25 mouse cellular contexts compared by ENCODE assay signal in the genomic region with DNA sequence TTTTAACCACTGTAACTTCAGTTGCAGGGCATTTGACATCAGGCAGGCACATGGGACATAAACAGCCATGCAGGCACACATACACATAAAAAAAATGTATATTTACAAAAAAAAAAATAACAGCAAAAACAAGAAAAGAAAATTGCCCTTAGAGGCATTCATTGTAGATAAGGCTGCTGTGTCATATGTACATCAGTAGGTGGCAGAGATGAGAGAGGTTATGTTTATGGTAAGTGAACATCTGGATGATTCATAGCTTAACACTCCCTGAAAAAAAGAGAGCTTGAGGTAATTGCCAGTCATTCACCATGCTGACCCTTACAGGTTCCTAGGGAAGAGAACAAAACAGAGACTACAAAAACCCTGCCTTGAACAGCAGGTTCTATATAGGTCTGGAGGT.
DNase-seq lines count a peak whose midpoint lies in the region; ATAC-seq and TF ChIP-seq lines count a peak whose summit lies in the region.
"Had no signal": no experiment of that assay in that cellular context is flagged by ENCODE, and none has a peak within 500 bp of the region (broad histone marks: within the 10 kb centered on the region; RNA-seq: fewer than 3 reads in every experiment).

No protein-coding gene starts in this region.

- no peak overlapping the region for H3K27ac ChIP-seq in heart, adult 2 months
- no peak overlapping the region for H3K27ac ChIP-seq in heart, embryonic 10.5 days
- H3K27ac ChIP-seq in MEL (ENCODE audit: control insufficient read depth, low read depth, low read length): no peak overlapping the region
- no peak overlapping the region for H3K27ac ChIP-seq in stomach, postnatal 0 days (replicated peaks)
- H3K27ac ChIP-seq: forebrain, embryonic 10.5 days; gastrocnemius, adult 2 months; hindbrain, embryonic 13.5 days; intestine, embryonic 15.5 days had no signal

- H3K27me3 ChIP-seq in heart, adult 2 months (ENCODE audit: control insufficient read depth, insufficient read depth, low read length): no peaks in the 10 kb centered on the region
- H3K27me3 ChIP-seq in heart, embryonic 10.5 days (ENCODE audit: insufficient read depth, poor library complexity, severe bottlenecking): no peaks in the 10 kb centered on the region
- H3K27me3 ChIP-seq in MEL (ENCODE audit: control insufficient read depth in 1 of 2, insufficient read depth in 2 of 2, low read length in 2 of 2): no peaks in the 10 kb centered on the region
- H3K27me3 ChIP-seq in stomach, postnatal 0 days (ENCODE audit: control insufficient read depth, insufficient read depth, low read length): no peaks in the 10 kb centered on the region
- H3K27me3 ChIP-seq: CH12.LX; hindbrain, embryonic 13.5 days; intestine, embryonic 15.5 days had no signal

- TF ChIP-seq EP300 in heart, adult 2 months (IDR thresholded peaks at IDR 0.05; ENCODE audit: insufficient read depth, low read depth, low read length): no peak
- no peak for TF ChIP-seq EP300 in MEL (IDR thresholded peaks at IDR 0.05; ENCODE audit: low read depth in 1 of 2, low read length in 2 of 2)
- no peak for TF ChIP-seq EP300 in stomach, postnatal 0 days (optimal IDR thresholded peaks at IDR 0.05)

- no peak overlapping the region for H3K9ac ChIP-seq in heart, adult 2 months (ENCODE audit: low read depth, low read length)
- no peak overlapping the region for H3K9ac ChIP-seq in MEL (ENCODE audit: control insufficient read depth, low read depth, low read length, poor library complexity, severe bottlenecking)
- no peak overlapping the region for H3K9ac ChIP-seq in stomach, postnatal 0 days (ENCODE audit: low read length)
- H3K9ac ChIP-seq: forebrain, postnatal 0 days; hindbrain, embryonic 13.5 days; intestine, embryonic 15.5 days had no signal

- H3K4me1 ChIP-seq in heart, adult 2 months (ENCODE audit: control insufficient read depth, insufficient read depth, low read length): no peaks in the 10 kb centered on the region
- H3K4me1 ChIP-seq in heart, embryonic 10.5 days: no peaks in the 10 kb centered on the region
- no peaks in the 10 kb centered on the region for H3K4me1 ChIP-seq in MEL (ENCODE audit: control insufficient read depth in 1 of 2, insufficient read depth in 2 of 2, low read length in 2 of 2)
- no peaks in the 10 kb centered on the region for H3K4me1 ChIP-seq in stomach, postnatal 0 days (replicated peaks; ENCODE audit: control insufficient read depth, insufficient read depth)
- H3K4me1 ChIP-seq: forebrain, embryonic 10.5 days; hindbrain, embryonic 13.5 days; intestine, embryonic 15.5 days had no signal

- TF ChIP-seq CTCF in heart, adult 2 months (IDR thresholded peaks at IDR 0.05): peak; percentile 23; the same call in 1 of the 2 replicates
- TF ChIP-seq CTCF in MEL (IDR thresholded peaks at IDR 0.05 in 2 of 3, conservative IDR thresholded peaks at IDR 0.05 in 1 of 3; ENCODE audit: control insufficient read depth in 1 of 3, insufficient read depth in 1 of 3, low read depth in 2 of 3, low read length in 3 of 3, poor library complexity in 1 of 3, severe bottlenecking in 1 of 3): peak in 1 of 3 experiments; percentile 70; a peak in 2 of 6 replicates
- peak; percentile 26; the same call in 1 of the 2 replicates for TF ChIP-seq CTCF in stomach, postnatal 0 days (IDR thresholded peaks at IDR 0.05; ENCODE audit: low read depth)

- H3K4me3 ChIP-seq in heart, adult 2 months: no peak overlapping the region
- H3K4me3 ChIP-seq in heart, embryonic 10.5 days: no peak overlapping the region
- H3K4me3 ChIP-seq in MEL (ENCODE audit: control insufficient read depth in 1 of 2, insufficient read depth in 1 of 2, low read depth in 2 of 2, low read length in 2 of 2): no peak overlapping the region
- H3K4me3 ChIP-seq in stomach, postnatal 0 days (ENCODE audit: low read depth, low read length): no peak overlapping the region
- H3K4me3 ChIP-seq: forebrain, embryonic 10.5 days; gastrocnemius, adult 2 months; hindbrain, embryonic 13.5 days; intestine, embryonic 15.5 days had no signal

- no peaks in the 10 kb centered on the region for H3K79me2 ChIP-seq in heart, adult 2 months (replicated peaks; ENCODE audit: control insufficient read depth, insufficient read depth, low read length)
- H3K79me2 ChIP-seq in MEL (ENCODE audit: control insufficient read depth, insufficient read depth, low read length, poor library complexity): no peaks in the 10 kb centered on the region

- DNase-seq in heart, adult 2 months: no peak
- DNase-seq in heart, embryonic 10.5 days (ENCODE audit: low spot score): no peak
- DNase-seq in 3T3-L1 (ENCODE audit: low read depth, low spot score) (peak; percentile 5), MEL (ENCODE audit: low read depth, low spot score) (peak; percentile 59)
- no peak for DNase-seq in stomach, postnatal 0 days (ENCODE audit: low spot score)
- DNase-seq in urinary bladder, postnatal 14 days (ENCODE audit: low spot score): no peak
- DNase-seq in urinary bladder, adult 18-20 months (ENCODE audit: low spot score in 2 of 2): no peak
- DNase-seq: adrenal gland, postnatal 10 days; adrenal gland, postnatal 36 days; cerebellum, adult 18-20 months; cerebellum, adult 9-10 months; cerebellum, postnatal 14 days; forebrain, postnatal 0 days; gastrocnemius, adult 2 months; gastrocnemius, postnatal 25 days; heart, adult 18-20 months had no signal

- ATAC-seq in stomach, postnatal 0 days (ENCODE audit: low FRiP score, low TSS enrichment): no peak
- ATAC-seq: activated CD4-positive, CD25-positive, alpha-beta regulatory T cell, adult 4 months; forebrain, embryonic 14.5 days; forebrain, postnatal 0 days; hindbrain, embryonic 16.5 days; intestine, embryonic 15.5 days had no signal

- H3K4me2 ChIP-seq in stomach, postnatal 0 days (replicated peaks; ENCODE audit: low read depth): no peak overlapping the region
- H3K4me2 ChIP-seq: heart, embryonic 11.5 days; hindbrain, embryonic 13.5 days; intestine, embryonic 15.5 days had no signal

- TF ChIP-seq RAD21 in MEL (IDR thresholded peaks at IDR 0.05; ENCODE audit: low read depth, low read length): peak; percentile 82

- intact Hi-C loops in heart, adult 2 months (cut with DNase I): no loop called here

- no peaks in the 10 kb centered on the region for H3K36me3 ChIP-seq in heart, adult 2 months (ENCODE audit: control insufficient read depth, insufficient read depth, low read length)
- H3K36me3 ChIP-seq in heart, embryonic 10.5 days: no peaks in the 10 kb centered on the region
- H3K36me3 ChIP-seq in MEL (ENCODE audit: control insufficient read depth in 1 of 2, insufficient read depth in 2 of 2, low read length in 2 of 2): no peaks in the 10 kb centered on the region
- H3K36me3 ChIP-seq in stomach, postnatal 0 days (ENCODE audit: control insufficient read depth, insufficient read depth, low read length): no peaks in the 10 kb centered on the region
- H3K36me3 ChIP-seq: forebrain, embryonic 10.5 days; G1E; hindbrain, embryonic 13.5 days; intestine, embryonic 15.5 days had no signal

- TF ChIP-seq POLR2A in heart, adult 2 months (IDR thresholded peaks at IDR 0.05; ENCODE audit: insufficient read depth, low read depth, low read length): no peak
- no peak for TF ChIP-seq POLR2A in MEL (IDR thresholded peaks at IDR 0.05; ENCODE audit: control insufficient read depth in 1 of 2, insufficient read depth in 1 of 2, low read depth in 1 of 2, low read length in 2 of 2, poor library complexity in 1 of 2)

- no peaks in the 10 kb centered on the region for H3K9me3 ChIP-seq in heart, embryonic 10.5 days
- H3K9me3 ChIP-seq in MEL (replicated peaks; ENCODE audit: insufficient read depth, low read length): no peaks in the 10 kb centered on the region
- no peaks in the 10 kb centered on the region for H3K9me3 ChIP-seq in stomach, postnatal 0 days (ENCODE audit: control insufficient read depth, low read length)
- H3K9me3 ChIP-seq: forebrain, embryonic 10.5 days; G1E; hindbrain, embryonic 13.5 days; intestine, embryonic 15.5 days had no signal

TF ChIP-seq in MEL, 35 proteins besides CTCF, POLR2A, EP300 and RAD21:
- TF ChIP-seq NRF1 (IDR thresholded peaks at IDR 0.05; ENCODE audit: insufficient read depth, low read depth, low read length, poor library complexity, severe bottlenecking) (no peak), JUND (IDR thresholded peaks at IDR 0.05; ENCODE audit: low read depth, low read length) (no peak), USF1 (IDR thresholded peaks at IDR 0.05; ENCODE audit: low read depth, low read length) (no peak), TCF12 (IDR thresholded peaks at IDR 0.05; ENCODE audit: low read depth, low read length) (no peak), MAFK (IDR thresholded peaks at IDR 0.05; ENCODE audit: borderline replicate concordance, low read depth, low read length) (no peak), MXI1 (IDR thresholded peaks at IDR 0.05; ENCODE audit: low read depth, low read length) (no peak), TBP (IDR thresholded peaks at IDR 0.05; ENCODE audit: low read depth, low read length) (no peak), E2F4 (IDR thresholded peaks at IDR 0.05; ENCODE audit: borderline replicate concordance, low read depth, low read length) (no peak), ZKSCAN1 (IDR thresholded peaks at IDR 0.05; ENCODE audit: low read depth, low read length) (no peak), SIN3A (IDR thresholded peaks at IDR 0.05; ENCODE audit: low read length) (no peak), SMC3 (IDR thresholded peaks at IDR 0.05; ENCODE audit: low read depth, low read length) (peak; percentile 90), ETS1 (IDR thresholded peaks at IDR 0.05; ENCODE audit: low read depth, low read length) (no peak), MEF2A (IDR thresholded peaks at IDR 0.05; ENCODE audit: extremely low read depth, insufficient replicate concordance, low read depth, low read length, poor library complexity, severe bottlenecking) (no peak), GABPA (IDR thresholded peaks at IDR 0.05; ENCODE audit: low read depth, low read length) (no peak), MYB (IDR thresholded peaks at IDR 0.05; ENCODE audit: low read depth, low read length) (no peak), MYC (IDR thresholded peaks at IDR 0.05; ENCODE audit: low read depth, low read length) (no peak), MAZ (IDR thresholded peaks at IDR 0.05; ENCODE audit: low read depth, low read length) (no peak), CHD2 (IDR thresholded peaks at IDR 0.05; ENCODE audit: low read length) (no peak), ZNF384 (IDR thresholded peaks at IDR 0.05; ENCODE audit: low read depth, low read length) (peak; percentile 65), ZC3H11A (IDR thresholded peaks at IDR 0.05; ENCODE audit: low read depth, low read length) (peak; percentile 71), UBTF (IDR thresholded peaks at IDR 0.05; ENCODE audit: borderline replicate concordance, insufficient read depth, low read depth, low read length) (no peak), GATA1 (IDR thresholded peaks at IDR 0.05; ENCODE audit: low read depth, low read length) (peak; percentile 58), POLR2AphosphoS5 (IDR thresholded peaks at IDR 0.05; ENCODE audit: borderline replicate concordance, low read depth, low read length) (no peak)

Comparison
In these comparisons a context has a peak if more than half of its experiments do, and no peak if none do; other contexts are left out.
1. DNase-seq: peak in 3T3-L1 (single experiment) and MEL (single experiment); none in heart, adult 2 months (0 of 2), heart, embryonic 10.5 days (single experiment), stomach, postnatal 0 days (single experiment), urinary bladder, postnatal 14 days (single experiment) and urinary bladder, adult 18-20 months (0 of 2).